Mouse (Mus musculus): Measurements from ENCODE around the gene Svopl. TPM values are rescaled to one million over a fixed set of nuclear protein-coding genes. Genes with fewer than 3 reads are reported as not detected.

Gene Svopl
- 0.27 TPM for polyA plus RNA-seq (2017; shearing (Covaris generic))

GRCm38 (mm10) chr6:38046838-38047237, at the start of gene Svopl:
Gene Svopl, minus strand, starts transcription at chr6:38046996.

Other genes starting within 250 kb of the Svopl start
- gene Trim24, start 176.2 kb downstream of the Svopl start, polyA plus RNA-seq (2017; shearing (Covaris generic)) = 18.2 TPM
- gene Tmem213, start 62.3 kb upstream of the Svopl start, polyA plus RNA-seq (2017; shearing (Covaris generic)) = not detected
- gene Atp6v0a4, start 77.6 kb upstream of the Svopl start, polyA plus RNA-seq (2017; shearing (Covaris generic)) = 1.1 TPM
- 0.27 TPM for gene D630045J12Rik, start 207.0 kb upstream of the Svopl start, polyA plus RNA-seq (2017; shearing (Covaris generic))